Mouse (Mus musculus) limb, embryonic 11.5 days (tissue): ENCODE results near the gene Peli1. TPM values are rescaled to one million over a fixed set of nuclear protein-coding genes. Genes with fewer than 3 reads are reported as not detected.

Experiments used
- ATAC-seq: fragments of 200-750 bp; cut with Nextera tagmentation; 2 replicates; pipeline ENCODE4 v1.8.0; 2017; ENCODE audit warnings: low read depth; ENCODE audit not compliant: insufficient number of reproducible peaks, low FRiP score, low TSS enrichment
- DNase-seq: peaks from one replicate; pipeline ENCODE4 v3.0.0-alpha.2; 2015; ENCODE audit warnings: low spot score
- H3K27ac ChIP-seq: fragments of 300-500 bp; sonication (generic); replicated peaks from 2 replicates; pipeline ENCODE4 v1.5.1; 2014; ENCODE audit warnings: low read depth, mild to moderate bottlenecking, low read length
- H3K27me3 ChIP-seq: fragments of 300-500 bp; sonication (generic); 2 replicates; pipeline ENCODE4 v1.6.1; 2014; ENCODE audit warnings: mild to moderate bottlenecking, low read length, mixed read lengths; ENCODE audit not compliant: control insufficient read depth, insufficient read depth
- H3K36me3 ChIP-seq: fragments of 300-500 bp; sonication (generic); 2 replicates; pipeline ENCODE4 v1.6.1; 2014; ENCODE audit warnings: mild to moderate bottlenecking, low read length, moderate library complexity, mixed read lengths; ENCODE audit not compliant: control insufficient read depth, insufficient read depth
- H3K4me1 ChIP-seq: fragments of 300-500 bp; sonication (generic); 2 replicates; pipeline ENCODE4 v1.6.1; 2014; ENCODE audit warnings: low read length, mixed read lengths; ENCODE audit not compliant: control insufficient read depth, insufficient read depth
- H3K4me2 ChIP-seq: fragments of 300-500 bp; sonication (generic); 2 replicates; pipeline ENCODE4 v1.6.1; 2014; ENCODE audit warnings: low read depth, mild to moderate bottlenecking, moderate library complexity; ENCODE audit not compliant: severe bottlenecking
- H3K4me3 ChIP-seq: fragments of 300-500 bp; sonication (generic); 2 replicates; pipeline ENCODE4 v1.5.1; 2014; ENCODE audit warnings: low read depth, low read length
- H3K9ac ChIP-seq: fragments of 300-500 bp; sonication (generic); 2 replicates; pipeline ENCODE4 v1.6.1; 2014; ENCODE audit warnings: mild to moderate bottlenecking, low read length
- H3K9me3 ChIP-seq: fragments of 300-500 bp; sonication (generic); 2 replicates; pipeline ENCODE4 v1.6.1; 2016; ENCODE audit warnings: low read length; ENCODE audit not compliant: control insufficient read depth
- WGBS: fragments of 180-500 bp; shearing (Covaris S2); extraction: QIAGEN DNeasy Blood & Tissue Kit; methylation state at CpG from one replicate; pipeline ENCODE4 v1.1.7; 2014; 5-methylcytosine and 5-hydroxymethylcytosine counted together
- polyA plus RNA-seq: library from polyadenylated mRNA; unstranded; fragments of >200 nt; fragmentation: Nextera tagmentation; extraction: Ambion mirVana; gene quantifications from 2 replicates; pipeline ENCODE4 v1.2.1, GENCODE M21; 2014

Gene Peli1
- polyA plus RNA-seq, 1 experiment from 2014 or later = 75.6 TPM

DNA sequence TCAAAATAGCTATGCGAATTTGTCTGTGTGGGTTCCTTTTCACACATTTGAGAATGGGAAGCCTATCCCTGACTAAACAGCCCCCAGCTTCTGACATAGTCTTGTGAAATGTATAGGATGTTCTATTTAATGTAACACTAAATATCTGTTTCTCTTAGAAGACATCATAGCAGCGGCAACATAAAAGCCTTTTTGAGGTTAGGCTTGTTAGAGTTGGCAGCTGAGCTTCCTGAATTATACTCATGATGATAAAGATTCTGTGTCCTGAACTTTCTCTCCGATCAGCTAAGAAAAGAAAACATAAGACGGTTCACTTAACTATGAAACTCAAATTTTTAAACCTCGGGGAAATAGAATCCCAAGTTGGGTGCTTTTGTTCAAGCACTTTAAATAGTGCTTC, 59.2 kb downstream of the Peli1 start:
- DNase-seq (no peak), ATAC-seq (no peak)
- Histone ChIP-seq H3K27me3 (no peaks in the 10 kb centered on the region), H3K4me3 (no peak overlapping the region), H3K9me3 (no peaks in the 10 kb centered on the region), H3K9ac (no peak overlapping the region), H3K4me2 (no peak overlapping the region), H3K36me3 (peaks cover 16% of the 10 kb centered on the region; the same call in 1 of the 2 replicates), H3K4me1 (no peaks in the 10 kb centered on the region), H3K27ac (no peak overlapping the region)
- WGBS = 96% methylated on average over 5 of the region's 5 CpGs

DNA sequence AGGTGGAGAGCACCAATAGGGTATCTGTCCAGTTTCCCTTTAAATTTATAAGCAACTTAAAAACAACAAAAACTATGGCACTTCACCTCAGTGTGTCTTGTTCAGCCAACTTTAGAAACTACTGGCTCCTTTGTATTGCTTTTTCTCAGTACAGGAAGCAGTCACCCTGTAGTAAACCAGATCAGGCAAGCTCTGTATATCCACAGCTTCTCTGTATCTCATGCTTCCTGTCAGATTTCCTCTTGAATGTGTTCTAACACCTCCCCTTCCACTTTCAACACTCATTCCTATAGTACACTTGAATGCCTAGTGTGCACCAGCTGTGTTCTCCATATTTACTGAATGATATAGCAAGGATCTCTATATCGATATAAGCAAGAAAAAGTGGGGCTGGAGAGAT, 60.6 kb downstream of the Peli1 start:
- H3K27me3 ChIP-seq = no peaks in the 10 kb centered on the region
- WGBS = 94% methylated on average over 1 of the region's 1 CpGs
- H3K9me3 ChIP-seq = no peaks in the 10 kb centered on the region
- no peak for DNase-seq
- peaks cover 16% of the 10 kb centered on the region; the same call in 1 of the 2 replicates for H3K36me3 ChIP-seq
- H3K4me2 ChIP-seq = no peak overlapping the region
- H3K27ac ChIP-seq = no peak overlapping the region
- H3K4me3 ChIP-seq = no peak overlapping the region
- H3K4me1 ChIP-seq = no peaks in the 10 kb centered on the region
- ATAC-seq = no peak
- no peak overlapping the region for H3K9ac ChIP-seq

DNA sequence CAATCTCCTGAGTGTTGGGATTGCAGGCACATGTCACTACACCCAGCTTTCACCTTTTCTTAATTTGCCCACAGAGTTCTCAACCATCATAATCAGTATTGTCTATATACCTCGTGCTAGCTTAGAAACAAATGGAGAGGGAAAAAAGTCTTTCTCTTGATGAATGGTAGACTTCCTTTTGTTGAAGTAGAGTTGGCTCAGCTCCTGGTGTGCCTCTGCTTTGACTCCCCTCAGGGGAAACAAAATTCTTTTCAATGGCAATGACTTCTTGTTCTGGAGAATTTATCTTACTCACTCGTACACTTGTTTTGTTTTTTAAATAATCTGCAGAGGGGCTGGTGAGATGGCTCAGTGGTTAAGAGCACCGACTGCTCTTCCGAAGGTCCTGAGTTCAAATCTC, 62.0 kb downstream of the Peli1 start:
- peaks cover 11% of the 10 kb centered on the region; the same call in 1 of the 2 replicates for H3K36me3 ChIP-seq
- DNase-seq (no peak), ATAC-seq (no peak)
- no peak overlapping the region for H3K4me2 ChIP-seq
- H3K9me3 ChIP-seq = no peaks in the 10 kb centered on the region
- H3K4me3 ChIP-seq = no peak overlapping the region
- H3K27me3 ChIP-seq = no peaks in the 10 kb centered on the region
- H3K27ac ChIP-seq = no peak overlapping the region
- 96% methylated on average over 4 of the region's 4 CpGs for WGBS
- H3K4me1 ChIP-seq = no peaks in the 10 kb centered on the region
- H3K9ac ChIP-seq = no peak overlapping the region

DNA sequence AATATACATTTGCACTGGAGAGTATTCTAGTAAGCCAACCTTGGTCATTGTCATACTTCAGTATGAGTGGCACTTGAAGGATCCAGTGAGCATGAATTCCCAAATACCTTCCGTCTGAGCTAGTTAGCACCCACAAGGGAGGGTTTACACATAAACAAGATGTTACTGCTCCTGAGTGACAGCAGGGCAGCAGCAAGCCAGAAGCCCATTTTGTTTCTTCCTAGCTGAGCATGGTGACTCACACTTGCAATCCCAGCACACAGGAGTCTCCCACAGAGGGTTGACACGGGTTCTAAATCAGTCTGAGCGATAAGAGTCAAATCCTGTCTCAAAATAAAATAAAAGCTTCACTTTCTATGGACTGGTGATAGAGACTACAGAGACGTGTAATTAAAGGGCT, 66.5 kb downstream of the Peli1 start:
- no peak overlapping the region for H3K27ac ChIP-seq
- no peak for DNase-seq
- no peaks in the 10 kb centered on the region for H3K4me1 ChIP-seq
- no peak for ATAC-seq
- WGBS = 75% methylated on average over 4 of the region's 4 CpGs
- H3K9ac ChIP-seq = no peak overlapping the region
- H3K4me3 ChIP-seq = no peak overlapping the region
- H3K9me3 ChIP-seq = no peaks in the 10 kb centered on the region
- peaks cover 6% of the 10 kb centered on the region; the same call in 1 of the 2 replicates for H3K36me3 ChIP-seq
- no peaks in the 10 kb centered on the region for H3K27me3 ChIP-seq
- H3K4me2 ChIP-seq = no peak overlapping the region

DNA sequence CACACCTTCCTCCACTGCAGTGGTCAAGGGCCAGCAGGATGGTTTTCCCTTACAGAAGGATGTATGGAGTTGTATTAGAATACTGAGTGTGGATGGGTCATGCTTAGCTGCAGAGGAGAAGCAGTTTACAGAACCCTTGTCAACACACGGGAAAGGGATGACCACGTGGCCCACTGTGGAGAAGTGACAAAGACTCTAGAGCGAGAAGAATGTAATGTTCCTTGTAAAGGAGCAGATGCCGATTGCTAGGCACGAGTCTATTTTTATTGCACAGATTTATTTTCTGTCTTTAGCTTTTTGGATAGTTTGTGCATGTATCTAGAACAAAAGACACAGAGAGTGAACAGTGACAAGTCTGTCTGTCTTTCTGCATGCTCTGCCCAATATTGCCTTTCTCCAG, 71.0 kb downstream of the Peli1 start:
- H3K27ac ChIP-seq = no peak overlapping the region
- H3K27me3 ChIP-seq = no peaks in the 10 kb centered on the region
- H3K4me2 ChIP-seq = no peak overlapping the region
- ATAC-seq (no peak), DNase-seq (no peak)
- no peaks in the 10 kb centered on the region for H3K36me3 ChIP-seq
- 91% methylated on average over 5 of the region's 5 CpGs for WGBS
- H3K4me3 ChIP-seq = no peak overlapping the region
- H3K4me1 ChIP-seq = peaks cover 8% of the 10 kb centered on the region; the same call in 1 of the 2 replicates
- H3K9ac ChIP-seq = no peak overlapping the region
- H3K9me3 ChIP-seq = no peaks in the 10 kb centered on the region

DNA sequence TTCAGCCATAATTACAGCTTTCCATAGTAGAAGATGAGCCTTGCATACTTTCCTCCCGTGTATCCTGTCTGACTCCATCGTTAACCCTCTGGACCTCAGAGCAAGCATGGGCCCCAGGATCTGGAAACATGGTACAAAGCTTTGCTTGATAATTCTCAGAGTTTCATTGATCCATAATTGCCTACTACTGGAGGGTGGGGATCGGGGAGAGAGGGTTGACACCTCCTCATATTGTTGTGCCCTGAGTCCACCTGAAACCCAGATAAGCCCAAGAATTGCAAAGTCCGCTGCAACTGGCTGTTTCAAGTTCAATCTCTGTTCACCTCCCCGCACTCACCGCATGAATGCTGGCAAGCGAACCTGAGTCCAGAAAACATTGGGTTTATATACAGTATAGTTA, 72.1 kb downstream of the Peli1 start:
- ATAC-seq (no peak), DNase-seq (no peak)
- Histone ChIP-seq H3K27ac (no peak overlapping the region), H3K9ac (no peak overlapping the region), H3K4me2 (no peak overlapping the region), H3K27me3 (no peaks in the 10 kb centered on the region), H3K4me3 (no peak overlapping the region), H3K36me3 (no peaks in the 10 kb centered on the region), H3K4me1 (peaks cover 8% of the 10 kb centered on the region; the same call in 1 of the 2 replicates), H3K9me3 (no peaks in the 10 kb centered on the region)
- 57% methylated on average over 7 of the region's 7 CpGs for whole genome bisulfite sequencing

DNA sequence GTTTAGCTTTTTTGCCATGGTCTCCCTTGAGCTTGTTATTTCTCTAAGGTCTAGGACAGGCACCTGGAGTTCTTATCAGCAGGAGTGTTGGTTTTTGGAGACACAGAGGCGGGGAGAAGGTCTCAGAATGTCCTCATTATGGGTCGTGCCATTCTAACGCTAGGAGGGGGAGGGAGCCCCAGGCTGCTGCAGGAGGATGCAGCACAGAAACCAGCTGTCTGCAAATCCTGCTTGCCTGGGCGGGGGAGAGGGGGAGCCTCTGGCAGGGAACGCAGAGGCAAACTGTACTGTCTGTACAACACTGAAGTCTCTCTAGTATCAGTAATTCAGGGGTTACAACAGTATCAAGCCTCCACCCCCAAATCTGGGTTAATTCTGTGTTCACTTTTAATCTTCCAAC, 72.6 kb downstream of the Peli1 start:
- no peak for ATAC-seq
- Histone ChIP-seq H3K4me2 (no peak overlapping the region; the same call in 1 of the 2 replicates), H3K4me3 (no peak overlapping the region), H3K27me3 (no peaks in the 10 kb centered on the region), H3K9ac (no peak overlapping the region), H3K4me1 (peaks cover 8% of the 10 kb centered on the region; the same call in 1 of the 2 replicates), H3K9me3 (no peaks in the 10 kb centered on the region), H3K36me3 (no peaks in the 10 kb centered on the region), H3K27ac (no peak overlapping the region)
- 1% methylated on average over 5 of the region's 5 CpGs for WGBS
- peak; percentile 40 for DNase-seq

DNA sequence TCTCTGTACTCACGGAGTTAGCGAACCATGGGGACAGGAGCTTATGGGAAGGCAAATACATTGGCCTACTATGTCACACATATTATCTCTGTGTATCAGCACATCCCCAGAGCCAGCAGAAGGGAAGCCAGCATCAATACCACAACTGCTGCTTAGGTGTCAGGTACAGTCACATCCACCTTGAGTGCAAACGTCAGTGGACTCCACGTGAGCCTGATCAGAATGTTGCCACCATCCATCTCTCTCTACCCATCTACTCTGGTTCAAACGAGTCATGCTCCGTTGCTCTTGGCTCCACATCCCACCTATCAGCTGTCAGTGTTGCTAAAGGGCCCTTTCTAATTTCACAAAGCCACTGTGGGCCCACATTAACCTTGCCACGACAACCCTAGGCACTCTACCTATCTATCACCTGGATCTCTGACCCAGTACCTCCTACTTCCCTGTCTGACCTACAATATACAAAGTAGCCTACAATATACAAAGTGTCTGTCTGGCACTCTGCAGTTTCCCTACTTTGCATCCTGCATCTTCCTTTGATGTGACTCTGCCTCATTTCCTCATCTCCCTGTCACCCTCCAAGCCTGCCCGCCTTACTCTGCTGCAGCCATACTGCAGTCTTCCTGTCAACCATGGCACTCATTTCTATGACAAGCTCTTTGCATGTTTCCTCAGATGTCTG, 73.4 kb downstream of the Peli1 start:
- WGBS = 58% methylated on average over 8 of the region's 8 CpGs
- DNase-seq (no peak), ATAC-seq (no peak)

More for the DNA sequence above, 73.4 kb downstream of the Peli1 start:
- Histone ChIP-seq H3K36me3 (no peaks in the 10 kb centered on the region), H3K4me2 (no peak overlapping the region), H3K9me3 (no peaks in the 10 kb centered on the region), H3K9ac (no peak overlapping the region), H3K27me3 (no peaks in the 10 kb centered on the region), H3K27ac (no peak overlapping the region), H3K4me3 (no peak overlapping the region), H3K4me1 (peaks cover 8% of the 10 kb centered on the region; the same call in 1 of the 2 replicates)
